Mouse (Mus musculus) limb, embryonic 10.5 days (tissue): Measurements from ENCODE around the gene Cldn7. TPM values are rescaled to one million over a fixed set of nuclear protein-coding genes. Genes with fewer than 3 reads are reported as not detected.

Experiments used
- DNase-seq: peaks from one replicate; pipeline ENCODE4 v3.0.0-alpha.2; 2017; ENCODE audit warnings: low spot score
- H3K27ac ChIP-seq: fragments of 300-500 bp; sonication (generic); 2 replicates; pipeline ENCODE4 v1.5.1; 2016; ENCODE audit warnings: mild to moderate bottlenecking
- H3K27me3 ChIP-seq: fragments of 300-500 bp; sonication (generic); 2 replicates; pipeline ENCODE4 v1.6.1; 2016; ENCODE audit warnings: low read depth, mild to moderate bottlenecking; ENCODE audit not compliant: poor library complexity, severe bottlenecking
- H3K36me3 ChIP-seq: fragments of 300-500 bp; sonication (generic); 2 replicates; pipeline ENCODE4 v1.6.1; 2016; ENCODE audit warnings: mild to moderate bottlenecking, moderate library complexity
- H3K4me1 ChIP-seq: fragments of 300-500 bp; sonication (generic); 2 replicates; pipeline ENCODE4 v1.6.1; 2016
- H3K4me3 ChIP-seq: fragments of 300-500 bp; sonication (generic); 2 replicates; pipeline ENCODE4 v1.5.1; 2016; ENCODE audit warnings: mild to moderate bottlenecking, moderate library complexity
- H3K9me3 ChIP-seq: fragments of 300-500 bp; sonication (generic); replicated peaks from 2 replicates; pipeline ENCODE4 v1.6.1; 2016; ENCODE audit warnings: mild to moderate bottlenecking
- WGBS: fragments of 180-500 bp; shearing (Covaris S2); methylation state at CpG from one replicate; pipeline ENCODE4 v1.1.7; 2016; 5-methylcytosine and 5-hydroxymethylcytosine counted together
- microRNA counts: library from miRNA; unstranded; fragments of <30 nt; microRNA quantifications from one replicate; lab custom pipeline; 2017
- microRNA-seq: library from miRNA; unstranded; fragments of <30 nt; microRNA quantifications from one replicate; pipeline ENCODE4, GENCODE M21; 2017
- polyA plus RNA-seq: library from polyadenylated mRNA; unstranded; fragments of >200 nt; fragmentation: Nextera tagmentation; extraction: Ambion mirVana; gene quantifications from 2 replicates; pipeline ENCODE4 v1.2.1, GENCODE M21; 2016

Gene Cldn7
- polyA plus RNA-seq, 1 experiment from 2014 or later = 28.7 TPM

DNA sequence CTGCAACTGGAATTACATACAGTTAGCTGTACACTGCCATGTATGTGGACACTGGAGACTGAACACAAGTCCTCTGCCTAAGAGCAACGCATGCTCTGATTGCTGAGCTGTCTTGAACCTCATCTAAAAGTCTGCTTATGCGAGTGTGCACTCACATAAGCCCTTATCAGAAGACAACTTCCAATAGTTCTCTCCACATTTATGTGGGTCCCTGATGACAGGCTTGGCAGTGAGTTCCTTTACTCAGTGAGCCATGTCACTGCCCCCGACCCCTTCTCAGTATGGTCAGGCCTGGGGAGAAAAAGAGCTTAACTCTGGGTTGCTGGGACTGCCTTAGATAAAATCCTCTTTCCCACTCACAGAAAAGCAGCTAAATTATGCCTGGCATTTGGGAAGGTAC lies 52.1 kb downstream of the Cldn7 start, which contains the start of gene Dlg4:
Gene Dlg4 (plus strand): TSS at position 274 of the 400 bp plus-strand sequence.
- Histone ChIP-seq H3K4me1 (peaks cover 74% of the 10 kb centered on the region), H3K36me3 (peaks cover 26% of the 10 kb centered on the region), H3K27me3 (no peaks in the 10 kb centered on the region), H3K9me3 (no peaks in the 10 kb centered on the region), H3K27ac (peak within 1 kb of the TSS; percentile 96), H3K4me3 (peak within 1 kb of the TSS; percentile 81)
- WGBS = 81% methylated on average over 3 of the region's 3 CpGs
- DNase-seq = no peak

DNA sequence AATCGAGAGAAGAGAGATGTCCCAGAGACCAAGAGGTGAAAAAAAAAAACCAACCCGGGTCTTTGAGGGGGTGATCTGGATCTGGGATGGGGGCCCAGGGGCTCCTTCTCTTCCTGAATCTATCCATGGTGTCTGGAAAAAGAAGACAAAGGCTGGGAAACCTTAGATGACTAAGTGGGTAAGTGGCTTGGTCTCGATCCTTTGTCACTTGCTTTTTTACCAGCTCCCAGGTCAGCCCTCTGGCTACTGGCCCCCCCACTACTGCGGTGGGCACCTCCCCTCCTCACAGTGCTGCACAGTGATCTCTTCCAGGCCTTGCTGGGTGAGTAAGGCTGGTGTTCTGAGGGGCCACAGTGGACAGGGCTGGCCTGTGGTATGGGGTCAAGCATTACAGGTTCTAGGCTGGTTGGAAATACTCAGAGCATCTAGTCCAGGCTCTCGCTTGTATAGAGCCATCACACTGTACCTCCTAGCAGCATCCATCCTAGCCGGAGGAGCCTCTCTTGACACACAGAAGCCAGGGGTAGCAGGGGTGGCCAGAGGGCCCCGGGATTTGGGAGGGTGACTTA lies 52.7 kb downstream of the Cldn7 start:
- Histone ChIP-seq H3K4me1 (peaks cover 78% of the 10 kb centered on the region), H3K4me3 (peak overlapping the region; percentile 81; the same call in 1 of the 2 replicates), H3K36me3 (peaks cover 20% of the 10 kb centered on the region), H3K27me3 (no peaks in the 10 kb centered on the region), H3K27ac (peak overlapping the region; percentile 96), H3K9me3 (no peaks in the 10 kb centered on the region)
- DNase-seq = no peak
- WGBS = 47% methylated on average over 7 of the region's 7 CpGs

MicroRNAs encoded within 50 kb of the gene (microRNA counts, 519-probe panel; counts per million panel counts)
- 684 counts per million, percentile 72 among the panel's probes with 10 or more counts for microRNA mmu-miR-324-3p (lab: Ali Mortazavi, UCI)
- 684 counts per million, percentile 72 among the panel's probes with 10 or more counts for microRNA mmu-miR-324-5p (lab: Ali Mortazavi, UCI)

Small RNA genes within 50 kb of the gene (microRNA-seq; reads per million reads assigned to microRNA genes)
- gene Gm44349 (not detected), gene Mir324 (2,738 reads per million, percentile 85 among the genes with 10 or more reads in this experiment)

Other genes starting within 250 kb of the Cldn7 start
- gene Polr2a, start 206.1 kb upstream of the Cldn7 start, polyA plus RNA-seq = 41.8 and 47.0 TPM in 2 replicates
- gene Slc35g3, start 202.8 kb upstream of the Cldn7 start, polyA plus RNA-seq = 0.09 and 0.10 TPM in 2 replicates
- 0.25 and 0.59 TPM in 2 replicates for gene Zbtb4, start 198.9 kb upstream of the Cldn7 start, polyA plus RNA-seq
- 0.87 and 2.5 TPM in 2 replicates for gene Chrnb1, start 168.8 kb upstream of the Cldn7 start, polyA plus RNA-seq
- gene Fgf11, start 162.9 kb upstream of the Cldn7 start, polyA plus RNA-seq = 0.40 and 0.55 TPM in 2 replicates
- gene Tmem102, start 159.2 kb upstream of the Cldn7 start, polyA plus RNA-seq = 1.4 and 1.5 TPM in 2 replicates
- not detected in 2 replicates for gene Gm39566, start 149.5 kb upstream of the Cldn7 start, polyA plus RNA-seq
- not detected in 2 replicates for gene Spem2, start 146.3 kb upstream of the Cldn7 start, polyA plus RNA-seq
- gene Spem1, start 142.6 kb upstream of the Cldn7 start, polyA plus RNA-seq = not detected in 2 replicates
- gene Nlgn2, start 127.0 kb upstream of the Cldn7 start, polyA plus RNA-seq = 2.2 and 3.5 TPM in 2 replicates
- 269 and 280 TPM in 2 replicates for gene Tmem256, start 126.3 kb upstream of the Cldn7 start, polyA plus RNA-seq
- gene Plscr3, start 118.4 kb upstream of the Cldn7 start, polyA plus RNA-seq = 96.7 and 117 TPM in 2 replicates
- gene Tnk1, start 106.0 kb upstream of the Cldn7 start, polyA plus RNA-seq = 1.1 TPM in 2 replicates
- gene Tmem95, start 86.8 kb upstream of the Cldn7 start, polyA plus RNA-seq = not detected in 2 replicates
- gene Kctd11, start 83.4 kb upstream of the Cldn7 start, polyA plus RNA-seq = 6.1 and 6.4 TPM in 2 replicates
- 0.93 and 1.7 TPM in 2 replicates for gene Acap1, start 69.2 kb upstream of the Cldn7 start, polyA plus RNA-seq
- 20.2 and 25.8 TPM in 2 replicates for gene 2810408A11Rik, start 63.8 kb upstream of the Cldn7 start, polyA plus RNA-seq
- gene Neurl4, start 63.7 kb upstream of the Cldn7 start, polyA plus RNA-seq = 12.6 and 13.3 TPM in 2 replicates
- 77.7 and 91.6 TPM in 2 replicates for gene Gps2, start 50.9 kb upstream of the Cldn7 start, polyA plus RNA-seq
- 3,029 and 3,766 TPM in 2 replicates for gene Eif5a, start 42.8 kb upstream of the Cldn7 start, polyA plus RNA-seq
- gene Ybx2, start 29.0 kb upstream of the Cldn7 start, polyA plus RNA-seq = 6.1 TPM in 2 replicates
- 19.9 and 29.3 TPM in 2 replicates for gene Slc2a4, start 16.6 kb upstream of the Cldn7 start, polyA plus RNA-seq
- 22.2 and 24.8 TPM in 2 replicates for gene Ctdnep1, start 16.4 kb downstream of the Cldn7 start, polyA plus RNA-seq
- gene Elp5, start 17.7 kb downstream of the Cldn7 start, polyA plus RNA-seq = 154 and 176 TPM in 2 replicates
- gene Gabarap, start 26.4 kb downstream of the Cldn7 start, polyA plus RNA-seq = 280 and 332 TPM in 2 replicates
- 101 and 106 TPM in 2 replicates for gene Phf23, start 31.0 kb downstream of the Cldn7 start, polyA plus RNA-seq
- gene Dvl2, start 35.8 kb downstream of the Cldn7 start, polyA plus RNA-seq = 65.2 and 70.6 TPM in 2 replicates
- 36.4 and 52.1 TPM in 2 replicates for gene Acadvl, start 50.6 kb downstream of the Cldn7 start, polyA plus RNA-seq
- gene Dlg4, start 52.2 kb downstream of the Cldn7 start, polyA plus RNA-seq = 8.8 and 12.9 TPM in 2 replicates
- gene Asgr1, start 89.3 kb downstream of the Cldn7 start, polyA plus RNA-seq = 0.71 and 0.74 TPM in 2 replicates
- not detected in 2 replicates for gene Asgr2, start 127.9 kb downstream of the Cldn7 start, polyA plus RNA-seq
- 0.10 and 0.16 TPM in 2 replicates for gene Mgl2, start 165.6 kb downstream of the Cldn7 start, polyA plus RNA-seq
- gene Clec10a, start 191.4 kb downstream of the Cldn7 start, polyA plus RNA-seq = not detected in 2 replicates
- 0.84 and 1.6 TPM in 2 replicates for gene Slc16a11, start 248.0 kb downstream of the Cldn7 start, polyA plus RNA-seq